Mouse (Mus musculus) E14TG2a.4 (cell line): Measurements from ENCODE around the gene Tyk2.

Experiments used
- CTCF ChIP-seq: conservative IDR thresholded peaks from 2 replicates; pipeline ENCODE4 v1.5.1; 2014; ENCODE audit warnings: low read length
- NANOG ChIP-seq: IDR thresholded peaks from 2 replicates; pipeline ENCODE4 v1.6.1; 2014; ENCODE audit warnings: borderline replicate concordance, low read length, mixed read lengths
- POU5F1 ChIP-seq: IDR thresholded peaks from 2 replicates; pipeline ENCODE4 v1.6.1; 2014; ENCODE audit warnings: low read length, borderline replicate concordance

DNA sequence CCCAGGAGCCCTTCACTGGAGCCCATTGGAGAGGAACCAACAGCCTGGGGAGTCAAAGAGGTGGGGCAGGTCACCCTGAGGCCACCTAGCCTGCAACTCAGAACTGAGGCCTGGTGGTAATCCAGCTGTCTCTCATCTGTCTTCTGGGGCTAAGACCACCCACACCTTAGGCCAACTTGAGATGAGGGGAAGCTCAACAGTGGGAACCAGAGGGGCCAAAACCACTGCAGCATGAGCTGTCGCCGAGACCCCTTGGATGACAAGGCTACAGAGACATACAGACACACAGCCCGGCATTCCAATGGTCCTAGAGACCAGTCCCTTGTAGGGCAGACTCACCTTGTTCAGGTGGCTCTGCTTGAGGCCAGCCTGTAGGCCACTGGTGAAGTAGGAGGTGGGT, 55.4 kb downstream of the Tyk2 start:
- TF ChIP-seq CTCF (no peak), POU5F1 (no peak), NANOG (no peak)
